Mouse (Mus musculus): ENCODE results near the gene Rbm15b.

The Rbm15b gene

GRCm38 (mm10) chr9:106886828-106887702 is at the start of gene Rbm15b:
TSS of gene Rbm15b (minus strand) at chr9:106887428.
- peak; percentile 100 for DNase-seq

DNA sequence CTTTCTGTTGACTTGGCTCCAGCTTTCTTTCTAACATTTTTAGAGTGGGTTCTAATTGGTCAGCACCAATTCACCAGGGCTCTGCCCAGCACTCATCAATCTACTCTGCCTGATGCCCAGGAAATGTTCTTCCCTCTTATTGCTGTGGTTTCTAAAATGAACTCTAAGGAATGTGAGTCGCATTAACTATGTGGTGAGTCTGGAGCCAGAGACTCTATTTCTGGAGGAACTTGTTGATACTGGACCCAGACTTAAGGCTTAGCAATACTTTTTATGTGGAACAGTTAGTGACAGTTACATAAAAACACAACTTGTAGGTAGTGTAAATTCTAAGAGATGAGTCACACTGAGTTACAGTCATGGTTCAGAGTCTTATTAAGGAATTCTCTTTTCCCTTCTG is 47.8 kb upstream of the Rbm15b start:
- DNase-seq: peak; percentile 23

DNA sequence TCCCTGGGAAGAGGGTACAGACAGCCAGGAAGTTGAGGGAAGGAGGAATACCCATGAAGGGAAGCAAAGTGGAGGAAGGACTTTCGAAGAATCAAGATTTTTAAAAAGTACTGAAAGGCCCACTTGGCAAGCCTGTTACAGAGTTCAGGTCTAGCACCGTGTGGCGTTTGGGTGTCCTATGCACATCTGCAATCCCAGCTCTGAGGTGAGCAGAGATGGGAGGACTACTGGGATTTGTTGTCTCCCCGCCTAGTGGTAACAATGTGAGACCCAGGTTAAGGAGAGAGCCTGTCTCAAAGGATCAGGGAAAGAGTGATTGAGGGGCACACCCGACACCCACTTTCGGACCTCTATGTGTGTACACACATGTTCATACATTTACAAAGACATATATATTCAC is 27.6 kb upstream of the Rbm15b start:
- DNase-seq: peak; percentile 52

GRCm38 (mm10) chr9:106913759-106914158 is 26.5 kb upstream of the Rbm15b start:
- DNase-seq: peak; percentile 19

- peak; percentile 4 for DNase-seq
Observed at GRCm38 (mm10) chr9:106911624-106912023, 24.4 kb upstream of the Rbm15b start.

DNA sequence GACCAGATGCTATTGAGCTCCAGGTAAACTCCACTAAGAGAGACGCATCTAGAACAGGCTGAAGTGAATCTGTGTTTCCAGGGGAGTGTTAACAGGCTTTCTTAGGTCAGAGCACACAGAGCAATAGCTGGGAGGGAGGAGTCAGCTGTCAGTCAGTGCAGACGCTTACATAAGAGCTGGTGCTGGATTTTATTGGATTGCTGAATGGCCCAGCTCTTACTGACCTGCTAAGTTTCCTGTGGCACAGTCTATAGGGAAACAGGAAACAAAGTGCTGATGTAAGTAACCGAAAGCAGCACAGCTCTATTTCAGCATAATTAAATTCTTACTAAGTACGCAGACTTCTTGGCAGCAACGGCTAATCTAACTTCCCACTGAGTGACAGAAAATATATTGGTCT is 21.5 kb upstream of the Rbm15b start:
- peak; percentile 86 for DNase-seq

DNA sequence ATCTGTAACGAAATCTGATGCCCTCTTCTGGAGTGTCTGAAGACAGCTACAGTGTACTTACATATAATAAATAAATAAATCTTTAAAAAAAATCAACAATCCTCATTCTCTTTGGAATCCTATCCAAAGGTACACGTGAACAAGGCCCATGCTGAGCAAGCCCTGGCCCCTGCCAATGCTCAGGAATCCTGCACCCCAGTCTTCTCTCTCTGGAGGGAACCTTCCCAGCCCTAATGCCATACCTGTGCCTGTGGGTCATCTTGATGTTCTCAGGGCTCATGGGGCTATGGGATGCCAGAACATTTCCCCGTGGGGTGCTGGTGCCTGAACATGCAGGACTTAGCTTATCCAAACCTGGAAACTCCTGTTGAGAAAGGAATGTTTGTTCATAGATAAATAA is 20.9 kb upstream of the Rbm15b start:
- DNase-seq: peak; percentile 83

GRCm38 (mm10) chr9:106906597-106906996 is 19.4 kb upstream of the Rbm15b start:
- DNase-seq: peak; percentile 76

DNA sequence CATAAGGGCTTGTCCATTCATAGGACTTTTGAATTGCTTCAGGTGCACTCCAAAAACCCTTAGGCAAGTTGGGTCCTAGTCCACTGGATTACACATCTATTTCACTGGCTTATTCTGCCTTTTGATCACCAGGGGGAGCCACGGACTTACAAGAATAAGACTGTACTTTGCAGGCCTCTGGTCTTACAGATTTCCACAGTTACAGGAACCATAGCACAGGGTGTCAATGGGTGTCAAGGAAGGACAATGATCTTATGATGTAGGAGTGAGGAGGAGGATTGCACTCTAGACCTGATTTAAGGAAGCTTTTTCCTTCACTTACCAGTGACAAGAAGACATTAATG is 16.5 kb upstream of the Rbm15b start:
- peak; percentile 87 for DNase-seq

GRCm38 (mm10) chr9:106903099-106903790 is 16.0 kb upstream of the Rbm15b start:
- DNase-seq: peak; percentile 25

GRCm38 (mm10) chr9:106901596-106901995 is 14.4 kb upstream of the Rbm15b start:
- DNase-seq: peak; percentile 80

DNA sequence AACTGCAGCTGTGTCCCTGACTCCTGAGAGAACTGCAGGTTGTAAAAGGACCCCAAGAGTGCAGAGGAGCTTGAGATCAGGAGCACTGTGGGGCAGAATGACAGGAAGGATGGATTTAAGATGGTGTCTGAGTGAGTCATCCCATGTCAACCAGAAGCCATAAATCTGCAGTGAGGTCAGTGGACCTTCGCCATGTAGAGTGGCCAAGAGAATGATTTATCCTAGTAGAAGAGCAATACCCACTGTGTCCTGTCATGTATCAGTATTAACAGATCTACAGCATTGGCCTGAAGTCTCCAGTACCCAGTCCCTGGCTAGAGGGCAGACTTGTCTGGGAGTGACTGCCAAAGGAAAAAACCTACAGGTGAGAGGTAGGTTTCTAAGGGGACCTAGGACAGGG is 11.7 kb upstream of the Rbm15b start:
- DNase-seq: no peak

- no peak for DNase-seq
Observed at GRCm38 (mm10) chr9:106893327-106893726, 6.1 kb upstream of the Rbm15b start.

GRCm38 (mm10) chr9:106892552-106892875 is 5.3 kb upstream of the Rbm15b start:
- DNase-seq: no peak

DNA sequence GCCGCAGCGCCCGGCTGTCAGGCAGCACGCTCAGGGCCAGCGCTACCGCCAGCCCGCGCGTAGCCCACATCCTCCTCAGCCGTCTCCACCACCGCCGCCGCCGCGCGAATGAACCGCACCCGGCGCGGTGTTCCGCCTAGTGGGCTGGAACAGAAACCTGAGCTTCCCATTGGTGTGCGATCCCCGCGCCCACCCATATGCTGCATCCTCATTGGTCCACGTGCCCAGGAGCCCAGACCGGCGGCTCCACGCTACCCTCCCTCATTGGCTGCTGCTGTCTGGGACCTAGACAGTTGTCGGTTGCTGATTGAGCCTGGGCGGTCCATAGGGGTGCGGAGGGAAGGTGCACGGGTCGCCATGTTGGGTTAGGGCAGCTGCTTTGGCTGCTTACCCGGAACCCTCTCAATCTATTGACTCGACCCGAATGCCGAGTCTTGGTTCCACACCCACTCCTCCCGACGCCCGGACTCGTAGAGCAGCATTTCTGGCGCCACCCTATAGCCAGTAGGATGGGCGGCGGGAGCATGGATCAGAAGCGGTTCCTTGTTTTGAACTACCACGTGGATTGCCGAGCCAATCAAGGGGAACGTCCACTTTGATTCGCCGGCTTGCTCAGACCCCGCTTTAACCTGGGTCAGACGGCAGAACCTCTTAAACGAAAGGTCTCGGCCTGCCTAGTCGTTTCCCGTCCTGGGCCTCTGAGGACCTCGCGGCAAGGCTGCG is 4.8 kb upstream of the Rbm15b start, which contains the start of gene Manf:
Gene Manf (minus strand): TSS at position 151 of the 723 bp plus-strand sequence.
- DNase-seq: peak; percentile 100

DNA sequence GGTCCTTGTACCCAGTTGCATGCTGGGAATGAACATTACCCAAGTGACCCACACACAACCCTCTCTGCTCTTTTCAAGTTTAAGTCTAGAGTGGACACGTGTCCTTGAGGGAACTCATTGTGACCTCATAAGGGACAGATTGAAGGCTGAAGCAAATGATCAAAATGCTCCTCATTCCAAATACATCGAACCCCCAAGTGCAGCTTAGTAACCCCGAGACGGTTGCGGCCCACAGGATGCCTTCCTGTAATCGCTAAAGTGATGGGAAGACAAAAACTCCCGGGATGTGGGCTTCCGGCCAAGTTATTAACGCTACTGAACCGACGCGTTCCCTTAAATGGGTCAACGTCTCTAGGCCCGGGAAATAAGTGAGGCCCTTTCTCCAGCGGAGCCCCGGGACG is 4.1 kb upstream of the Rbm15b start:
- no peak for DNase-seq

DNA sequence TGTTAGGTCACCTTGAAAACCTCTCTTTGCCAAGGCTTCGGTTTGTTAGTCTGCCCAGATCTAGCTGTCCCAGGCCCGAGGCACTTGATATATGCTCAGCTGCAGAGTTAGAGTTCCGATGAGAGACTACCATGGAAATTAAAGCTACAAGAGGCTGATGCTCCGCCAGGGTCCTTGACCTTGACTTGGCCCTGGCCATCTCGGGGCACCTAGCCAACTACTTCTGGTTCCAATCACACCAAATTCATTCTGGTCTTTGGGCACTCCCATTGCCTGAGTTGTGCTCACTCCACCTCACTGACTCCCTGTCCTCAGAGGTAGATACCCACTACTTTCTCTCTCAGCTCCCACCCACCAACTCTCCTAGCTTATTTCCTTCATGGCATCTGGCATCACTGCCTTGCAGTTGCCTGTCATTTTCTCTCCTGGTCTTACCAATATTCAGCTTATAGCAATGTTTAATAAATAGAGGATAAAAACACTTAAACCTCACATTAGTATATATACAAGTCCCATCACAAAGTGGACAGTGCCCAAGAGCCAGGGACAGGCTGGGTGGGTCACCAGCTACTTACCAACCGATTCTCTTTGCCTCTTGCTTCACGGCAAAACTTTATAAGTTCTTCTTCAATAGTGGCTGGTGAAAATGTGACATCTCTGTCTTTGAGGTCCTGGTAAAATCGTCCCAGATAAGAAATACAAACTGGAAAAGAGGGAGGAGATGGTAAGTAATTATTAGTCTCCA is 3.4 kb upstream of the Rbm15b start:
- DNase-seq: peak; percentile 91

GRCm38 (mm10) chr9:106889321-106889720 is 2.1 kb upstream of the Rbm15b start:
- DNase-seq: peak; percentile 87

GRCm38 (mm10) chr9:106888346-106888745 is 1.1 kb upstream of the Rbm15b start:
- peak; percentile 87 for DNase-seq

DNA sequence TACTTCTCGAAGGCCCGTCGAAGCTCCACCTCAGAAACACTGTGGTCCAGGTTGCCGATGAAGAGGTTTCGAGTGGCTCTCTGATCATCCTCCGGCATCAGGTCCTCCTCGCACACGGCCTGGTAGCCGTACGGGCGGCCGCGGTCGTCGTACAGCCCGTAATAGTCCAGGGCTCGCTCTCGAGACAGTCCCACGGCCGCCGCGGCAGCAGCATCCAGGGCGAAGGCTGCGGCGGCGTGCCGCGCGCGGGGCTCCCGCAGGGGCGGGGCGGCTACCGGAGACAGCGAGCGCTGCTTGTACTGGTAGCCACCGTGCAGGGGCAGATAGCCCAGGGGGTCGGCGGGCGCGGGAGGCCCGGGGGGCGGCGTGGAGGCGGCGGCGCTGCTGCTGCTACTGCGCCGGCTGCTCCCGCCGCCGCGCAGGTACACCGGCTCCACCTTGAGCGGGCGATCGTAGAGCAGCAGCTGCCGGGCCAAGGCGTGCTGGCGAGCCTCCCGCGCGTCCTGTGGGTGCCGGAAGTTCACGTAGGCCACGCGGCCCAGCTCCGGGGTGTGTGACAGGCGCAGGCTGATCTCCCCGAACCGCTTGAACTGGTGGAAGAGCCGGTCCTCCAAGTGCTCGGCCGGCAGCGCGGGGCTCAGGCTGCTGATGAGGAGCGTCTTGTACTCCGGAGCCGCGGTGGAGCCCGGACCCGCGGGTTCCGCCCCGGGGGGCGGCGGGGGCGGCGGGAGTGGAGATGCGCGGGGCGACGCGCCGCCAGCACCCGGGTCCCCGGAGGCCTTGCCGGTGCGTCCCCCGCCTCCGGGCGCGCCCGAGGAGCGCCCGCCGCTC is 1.1 kb downstream of the Rbm15b start:
- peak; percentile 94 for DNase-seq

DNA sequence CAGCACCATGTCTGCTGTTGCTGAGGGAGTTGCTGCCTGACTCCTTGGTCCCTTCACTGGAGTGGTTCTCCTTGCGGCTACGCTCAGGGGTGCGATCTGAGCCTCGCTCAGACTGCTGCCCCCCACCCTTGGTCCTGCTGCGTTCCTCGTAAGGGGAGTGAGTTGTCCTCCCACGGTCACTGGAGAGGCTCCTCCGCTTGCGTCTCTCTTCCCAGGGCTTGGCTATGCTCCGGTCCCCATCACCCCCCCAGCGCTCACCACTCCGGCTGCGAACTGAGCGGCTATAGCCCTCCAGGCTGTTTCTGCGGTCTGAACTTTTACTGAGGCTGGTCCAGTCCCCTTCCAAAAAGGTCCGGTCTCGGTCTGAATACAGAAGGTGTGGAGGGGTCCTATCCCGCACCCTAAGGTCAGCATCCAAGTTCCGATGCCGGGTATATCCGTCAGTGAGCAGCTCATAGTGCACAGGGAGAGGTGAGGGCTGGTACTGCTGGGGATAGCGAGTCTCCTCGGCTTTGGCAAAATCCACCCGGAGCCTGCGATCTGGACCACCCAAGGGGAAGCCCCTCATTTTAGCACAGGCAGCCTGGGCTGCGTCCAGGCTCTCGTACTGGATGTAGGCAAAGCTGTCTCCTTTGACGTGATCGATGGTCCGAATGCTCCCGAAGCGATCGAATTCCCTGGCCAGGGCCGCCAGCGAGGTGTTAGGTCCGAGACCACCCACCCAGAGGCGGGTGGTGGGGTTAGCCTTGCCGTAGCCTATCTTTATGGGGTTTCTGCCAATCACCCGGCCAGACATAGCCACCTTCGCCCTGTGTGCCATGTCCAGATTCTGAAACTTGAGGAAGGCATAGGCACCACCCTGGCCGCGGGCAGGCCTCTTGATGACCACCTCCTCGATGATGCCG is 2.0 kb downstream of the Rbm15b start:
- peak; percentile 90 for DNase-seq

Measured in heart, adult 11 months (tissue).